Mouse (Mus musculus): Measurements from ENCODE around the gene Tmem145. TPM values are rescaled to one million over a fixed set of nuclear protein-coding genes. Genes with fewer than 3 reads are reported as not detected.

The Tmem145 gene
- polyA plus RNA-seq, 2 experiments, result not detected

DNA sequence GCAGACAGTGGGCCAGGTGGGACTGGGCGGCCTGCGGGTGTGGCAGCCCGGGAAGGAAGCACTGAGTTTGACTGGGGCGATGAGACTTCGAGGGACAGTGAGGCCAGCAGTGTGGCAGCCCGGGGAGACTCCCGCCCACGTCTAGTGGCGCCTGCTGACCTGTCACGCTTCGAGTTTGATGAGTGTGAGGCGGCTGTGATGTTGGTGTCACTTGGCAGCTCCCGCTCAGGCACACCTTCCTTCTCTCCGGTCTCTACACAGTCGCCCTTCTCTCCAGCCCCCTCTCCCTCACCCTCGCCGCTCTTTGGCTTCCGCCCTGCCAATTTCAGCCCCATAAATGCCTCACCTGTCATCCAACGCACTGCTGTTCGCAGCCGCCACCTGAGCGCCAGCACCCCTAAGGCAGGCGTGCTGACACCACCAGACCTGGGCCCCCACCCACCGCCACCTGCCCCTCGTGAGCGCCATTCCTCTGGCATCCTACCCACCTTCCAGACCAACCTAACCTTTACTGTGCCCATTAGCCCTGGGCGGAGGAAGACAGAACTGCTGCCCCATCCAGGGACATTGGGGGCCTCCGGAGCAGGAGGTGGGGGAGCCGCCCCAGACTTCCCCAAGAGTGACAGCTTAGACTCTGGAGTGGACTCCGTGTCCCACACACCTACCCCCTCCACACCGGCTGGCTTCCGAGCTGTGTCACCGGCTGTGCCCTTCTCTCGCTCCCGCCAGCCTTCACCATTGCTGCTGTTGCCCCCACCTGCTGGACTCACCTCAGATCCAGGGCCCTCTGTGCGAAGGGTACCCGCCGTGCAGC, 33.3 kb upstream of the Tmem145 start:
- ATAC-seq (ENCODE audit: insufficient read depth), result no peak
- Histone ChIP-seq H3K4me3 (ENCODE audit: insufficient read depth in 1 of 2, low read depth in 2 of 2, low read length in 2 of 2) (no peak overlapping the region), H3K27me3 (ENCODE audit: control insufficient read depth, insufficient read depth, low read length) (no peaks in the 10 kb centered on the region), H3K9me3 (ENCODE audit: control insufficient read depth, low read length) (no peaks in the 10 kb centered on the region), H3K4me1 (replicated peaks; ENCODE audit: control insufficient read depth in 2 of 2, insufficient read depth in 2 of 2, low read length in 1 of 2) (peaks cover 50 to 60% of the 10 kb centered on the region in 2 experiments), H3K27ac (peak overlapping the region; percentile 80), H3K9ac (replicated peaks) (peak overlapping the region; percentile 64), H3K36me3 (replicated peaks; ENCODE audit: control insufficient read depth, insufficient read depth, low read depth) (peaks cover 2% of the 10 kb centered on the region; the same call in 1 of the 2 replicates), H3K4me2 (ENCODE audit: low read depth) (peak overlapping the region; percentile 69)
- 86% methylated on average over 38 of the region's 38 CpGs for WGBS (ENCODE audit: insufficient replicate concordance)
- no peak for TF ChIP-seq CTCF (IDR thresholded peaks at IDR 0.05; ENCODE audit: low read depth)
- no peak for TF ChIP-seq EP300 (IDR thresholded peaks at IDR 0.05; ENCODE audit: low read depth)
- no peak for DNase-seq (ENCODE audit: low read depth in 3 of 3, low spot score in 3 of 3)

DNA sequence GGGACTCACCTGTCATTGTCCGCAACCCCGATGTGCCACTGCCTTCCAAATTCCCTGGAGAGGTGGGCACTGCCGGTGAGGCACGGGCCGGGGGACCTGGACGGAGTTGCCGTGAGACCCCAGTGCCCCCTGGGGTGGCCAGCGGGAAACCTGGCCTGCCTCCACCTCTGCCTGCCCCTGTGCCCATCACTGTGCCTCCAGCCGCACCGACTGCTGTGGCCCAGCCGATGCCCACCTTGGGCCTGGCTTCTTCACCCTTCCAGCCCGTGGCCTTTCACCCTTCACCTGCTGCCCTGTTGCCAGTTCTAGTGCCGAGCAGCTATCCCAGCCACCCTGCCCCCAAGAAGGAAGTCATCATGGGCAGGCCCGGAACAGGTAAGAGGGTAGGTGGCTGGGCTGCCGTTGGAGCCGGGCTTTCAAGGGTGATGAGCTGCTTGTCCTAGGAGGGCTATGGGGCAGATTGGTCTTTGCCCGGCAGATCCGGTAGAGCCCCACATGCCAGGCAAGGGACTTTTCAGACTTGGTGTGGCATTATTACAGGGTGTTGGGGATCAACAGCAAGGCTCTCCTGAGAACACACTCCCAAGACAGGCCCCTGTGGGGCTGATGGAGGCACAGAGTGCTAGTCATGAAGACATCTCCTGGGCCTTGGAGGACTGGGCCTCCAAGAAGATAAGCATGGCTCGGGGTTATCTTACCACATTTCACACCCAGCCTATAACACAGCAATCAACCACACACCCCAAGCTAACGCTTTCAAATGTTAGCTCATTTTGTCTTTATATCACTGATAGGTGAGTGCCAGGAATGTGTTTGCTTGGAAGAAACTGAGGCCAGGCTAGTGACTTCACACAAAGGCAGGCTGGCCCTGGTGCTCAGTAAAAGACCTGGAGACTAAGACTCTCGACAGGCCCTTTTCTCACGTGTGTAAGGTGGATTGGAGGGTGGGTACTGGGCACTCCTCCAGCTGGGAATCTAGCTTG, 32.4 kb upstream of the Tmem145 start:
- DNase-seq (ENCODE audit: low read depth in 3 of 3, low spot score in 3 of 3) (peak in 1 of 3 experiments; percentile 65), ATAC-seq (ENCODE audit: insufficient read depth) (peak; percentile 78)

DNA sequence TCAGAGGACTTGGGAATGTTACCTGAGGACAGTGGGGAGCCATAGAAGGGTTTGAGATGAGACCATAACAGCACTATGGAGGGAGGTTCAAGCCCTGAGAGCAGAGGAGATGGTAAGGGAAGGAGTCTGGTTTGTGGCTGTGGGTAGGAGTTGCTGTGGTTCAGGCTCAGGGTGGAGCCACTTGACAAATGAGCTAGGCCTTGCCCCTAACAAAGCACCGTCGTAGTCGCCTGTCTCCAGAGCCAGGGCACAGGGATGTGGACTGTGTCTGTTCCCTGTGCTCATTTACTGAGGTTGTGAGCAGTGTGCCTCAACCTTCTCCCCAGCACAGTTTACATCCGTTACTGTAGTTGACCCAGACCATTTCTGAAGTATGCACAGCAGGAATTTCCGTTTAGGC, 31.3 kb upstream of the Tmem145 start:
- Histone ChIP-seq H3K36me3 (replicated peaks; ENCODE audit: control insufficient read depth, insufficient read depth, low read depth) (peaks cover 2% of the 10 kb centered on the region; the same call in 1 of the 2 replicates), H3K4me1 (replicated peaks; ENCODE audit: control insufficient read depth in 2 of 2, insufficient read depth in 2 of 2, low read length in 1 of 2) (peaks cover 50 to 58% of the 10 kb centered on the region in 2 experiments), H3K4me2 (ENCODE audit: low read depth) (peak overlapping the region; percentile 69), H3K9me3 (ENCODE audit: control insufficient read depth, low read length) (no peaks in the 10 kb centered on the region), H3K9ac (replicated peaks) (peak overlapping the region; percentile 52), H3K27ac (peak overlapping the region; percentile 80), H3K27me3 (ENCODE audit: control insufficient read depth, insufficient read depth, low read length) (no peaks in the 10 kb centered on the region), H3K4me3 (ENCODE audit: insufficient read depth in 1 of 2, low read depth in 2 of 2, low read length in 2 of 2) (no peak overlapping the region)
- DNase-seq (ENCODE audit: low read depth in 3 of 3, low spot score in 3 of 3) (no peak), ATAC-seq (ENCODE audit: insufficient read depth) (no peak)
- TF ChIP-seq CTCF (IDR thresholded peaks at IDR 0.05; ENCODE audit: low read depth) (no peak; the same call in 1 of the 2 replicates), EP300 (IDR thresholded peaks at IDR 0.05; ENCODE audit: low read depth) (no peak)
- 25% methylated on average over 5 of the region's 5 CpGs for WGBS (ENCODE audit: insufficient replicate concordance)

More for the DNA sequence above, 32.4 kb upstream of the Tmem145 start:
- 60% methylated on average over 22 of the region's 22 CpGs for WGBS (ENCODE audit: insufficient replicate concordance)
- Histone ChIP-seq H3K27me3 (ENCODE audit: control insufficient read depth, insufficient read depth, low read length) (no peaks in the 10 kb centered on the region), H3K9ac (replicated peaks) (peak overlapping the region; percentile 64), H3K4me1 (replicated peaks; ENCODE audit: control insufficient read depth in 2 of 2, insufficient read depth in 2 of 2, low read length in 1 of 2) (peaks cover 53 to 64% of the 10 kb centered on the region in 2 experiments), H3K9me3 (ENCODE audit: control insufficient read depth, low read length) (no peaks in the 10 kb centered on the region), H3K4me3 (ENCODE audit: insufficient read depth in 1 of 2, low read depth in 2 of 2, low read length in 2 of 2) (peak overlapping the region in 1 of 2 experiments; percentile 18; a peak in 2 of 4 replicates), H3K4me2 (ENCODE audit: low read depth) (peak overlapping the region; percentile 69), H3K27ac (peak overlapping the region; percentile 80), H3K36me3 (replicated peaks; ENCODE audit: control insufficient read depth, insufficient read depth, low read depth) (peaks cover 2% of the 10 kb centered on the region; the same call in 1 of the 2 replicates)
- peak; percentile 64 for TF ChIP-seq EP300 (IDR thresholded peaks at IDR 0.05; ENCODE audit: low read depth)
- 0 out of 2 replicates have a peak, but pooled peaks have one; percentile 10 for TF ChIP-seq CTCF (IDR thresholded peaks at IDR 0.05; ENCODE audit: low read depth)

DNA sequence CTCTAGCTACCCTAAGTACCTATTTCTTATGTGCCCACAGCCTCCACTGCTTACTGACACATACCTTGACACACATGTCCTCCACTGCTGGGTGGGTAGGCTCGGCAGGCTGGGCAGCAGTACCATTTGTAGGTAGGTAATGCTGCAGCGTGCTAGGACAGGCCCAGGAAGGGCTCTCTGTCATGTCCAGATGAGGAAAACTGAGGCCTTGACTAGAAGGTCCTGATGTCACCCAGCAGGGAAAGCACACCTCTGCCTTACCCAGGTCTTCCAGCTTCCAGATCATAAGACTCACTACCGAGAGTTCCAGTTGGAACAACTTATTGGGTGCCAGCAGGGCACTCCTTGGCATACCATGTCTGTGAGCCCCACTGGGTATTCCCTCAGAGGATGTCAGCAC, 30.9 kb upstream of the Tmem145 start:
- no peak for DNase-seq (ENCODE audit: low read depth in 3 of 3, low spot score in 3 of 3)
- peak overlapping the region; percentile 69 for H3K4me2 ChIP-seq (ENCODE audit: low read depth)
- peak overlapping the region; percentile 52 for H3K9ac ChIP-seq (replicated peaks)
- no peak for ATAC-seq (ENCODE audit: insufficient read depth)
- H3K36me3 ChIP-seq (replicated peaks; ENCODE audit: control insufficient read depth, insufficient read depth, low read depth), result peaks cover 2% of the 10 kb centered on the region; the same call in 1 of the 2 replicates
- H3K9me3 ChIP-seq (ENCODE audit: control insufficient read depth, low read length), result no peaks in the 10 kb centered on the region
- H3K4me1 ChIP-seq (replicated peaks; ENCODE audit: control insufficient read depth in 2 of 2, insufficient read depth in 2 of 2, low read length in 1 of 2), result peaks cover 50 to 58% of the 10 kb centered on the region in 2 experiments
- peak overlapping the region; percentile 80 for H3K27ac ChIP-seq
- H3K4me3 ChIP-seq (ENCODE audit: insufficient read depth in 1 of 2, low read depth in 2 of 2, low read length in 2 of 2), result no peak overlapping the region
- TF ChIP-seq CTCF (IDR thresholded peaks at IDR 0.05; ENCODE audit: low read depth), result no peak
- H3K27me3 ChIP-seq (ENCODE audit: control insufficient read depth, insufficient read depth, low read length), result no peaks in the 10 kb centered on the region
- WGBS (ENCODE audit: insufficient replicate concordance), result 85% methylated on average over 3 of the region's 3 CpGs
